Mouse (Mus musculus): ENCODE measurements around the gene Six3. TPM values are rescaled to one million over a fixed set of nuclear protein-coding genes. Genes with fewer than 3 reads are reported as not detected.

Six3 gene
- polyA plus RNA-seq, 1 experiment from 2014 or later, result not detected

DNA sequence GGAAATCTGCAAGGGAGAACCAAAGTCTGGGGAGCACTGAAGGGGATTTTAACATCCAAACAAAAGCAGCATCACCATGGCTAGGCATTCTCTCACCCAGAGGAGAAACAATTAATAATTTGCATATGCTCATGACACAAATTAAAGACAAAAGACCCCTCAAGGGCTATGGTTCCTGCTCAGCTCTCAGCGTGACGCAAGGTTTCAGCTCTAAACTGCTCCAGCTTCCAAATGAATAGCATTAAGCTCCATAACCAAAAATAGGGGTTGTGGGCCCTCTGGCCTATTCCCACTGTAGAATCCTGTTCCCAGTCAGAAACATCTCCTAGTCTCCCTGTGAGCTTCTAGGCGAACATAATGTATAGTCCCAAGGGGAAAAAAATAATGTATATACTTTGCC lies 6.9 kb upstream of the Six3 start:
- no peak overlapping the region for H3K27ac ChIP-seq (ENCODE audit: low read depth, low read length)
- H3K4me2 ChIP-seq (replicated peaks; ENCODE audit: low read depth), result no peak overlapping the region
- TF ChIP-seq CTCF (IDR thresholded peaks at IDR 0.05; ENCODE audit: low read depth), result no peak
- 11% methylated on average over 3 of the region's 3 CpGs for WGBS
- ATAC-seq, result no peak
- H3K9ac ChIP-seq (ENCODE audit: low read depth, low read length), result no peak overlapping the region
- no peaks in the 10 kb centered on the region for H3K4me1 ChIP-seq (replicated peaks; ENCODE audit: control insufficient read depth, insufficient read depth, low read length)
- no peak overlapping the region for H3K4me3 ChIP-seq (ENCODE audit: low read depth, low read length)
- no peaks in the 10 kb centered on the region for H3K9me3 ChIP-seq (ENCODE audit: control insufficient read depth)
- no peaks in the 10 kb centered on the region for H3K36me3 ChIP-seq (ENCODE audit: control insufficient read depth, insufficient read depth)
- peaks cover 72% of the 10 kb centered on the region for H3K27me3 ChIP-seq (replicated peaks; ENCODE audit: control insufficient read depth, insufficient read depth, low read length)

DNA sequence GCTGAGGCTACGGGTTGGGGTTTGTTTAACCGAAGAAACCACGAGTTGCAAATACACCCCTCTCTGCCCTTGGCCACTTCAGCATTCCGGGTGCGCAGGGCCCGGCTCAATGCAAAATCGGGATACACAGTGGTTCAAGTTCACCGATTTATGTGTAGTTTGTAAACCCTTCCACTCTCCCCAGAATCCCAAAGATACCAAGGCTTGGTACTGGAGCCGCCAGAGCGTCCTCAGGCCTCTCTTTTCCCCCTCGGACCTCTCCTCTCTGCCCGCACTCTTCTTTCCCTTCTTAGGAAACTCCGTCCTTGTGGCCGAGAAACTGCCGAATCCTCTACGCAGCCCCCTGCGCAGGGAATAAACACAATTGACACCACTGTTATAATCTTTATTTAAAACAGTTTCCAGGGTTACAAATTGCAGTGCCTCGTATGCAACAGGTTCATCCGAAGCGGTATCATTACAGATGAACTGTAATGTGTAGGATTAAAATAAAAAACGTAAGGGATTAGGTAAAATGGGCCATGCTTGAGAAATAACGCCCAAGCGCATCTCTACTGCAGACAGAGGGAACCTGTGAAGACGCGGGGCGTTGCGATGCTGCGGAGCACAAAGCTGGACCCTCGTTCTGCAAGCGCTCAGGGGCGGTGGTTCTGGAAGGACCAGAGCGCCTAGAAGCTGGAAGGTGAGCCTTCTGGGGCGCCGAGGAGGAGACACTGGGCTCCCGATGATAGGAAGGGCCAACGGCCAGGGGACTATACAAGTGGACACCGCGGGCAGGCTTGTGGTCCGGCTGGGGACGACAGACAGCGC lies 5.6 kb upstream of the Six3 start:
- TF ChIP-seq CTCF (IDR thresholded peaks at IDR 0.05; ENCODE audit: low read depth), result no peak
- Histone ChIP-seq H3K9ac (ENCODE audit: low read depth, low read length) (no peak overlapping the region), H3K36me3 (ENCODE audit: control insufficient read depth, insufficient read depth) (no peaks in the 10 kb centered on the region), H3K4me1 (replicated peaks; ENCODE audit: control insufficient read depth, insufficient read depth, low read length) (no peaks in the 10 kb centered on the region), H3K27me3 (replicated peaks; ENCODE audit: control insufficient read depth, insufficient read depth, low read length) (peaks cover 76% of the 10 kb centered on the region), H3K27ac (ENCODE audit: low read depth, low read length) (no peak overlapping the region), H3K9me3 (ENCODE audit: control insufficient read depth) (no peaks in the 10 kb centered on the region), H3K4me3 (ENCODE audit: low read depth, low read length) (no peak overlapping the region), H3K4me2 (replicated peaks; ENCODE audit: low read depth) (no peak overlapping the region)
- WGBS, result 2% methylated on average over 39 of the region's 41 CpGs
- ATAC-seq, result no peak

DNA sequence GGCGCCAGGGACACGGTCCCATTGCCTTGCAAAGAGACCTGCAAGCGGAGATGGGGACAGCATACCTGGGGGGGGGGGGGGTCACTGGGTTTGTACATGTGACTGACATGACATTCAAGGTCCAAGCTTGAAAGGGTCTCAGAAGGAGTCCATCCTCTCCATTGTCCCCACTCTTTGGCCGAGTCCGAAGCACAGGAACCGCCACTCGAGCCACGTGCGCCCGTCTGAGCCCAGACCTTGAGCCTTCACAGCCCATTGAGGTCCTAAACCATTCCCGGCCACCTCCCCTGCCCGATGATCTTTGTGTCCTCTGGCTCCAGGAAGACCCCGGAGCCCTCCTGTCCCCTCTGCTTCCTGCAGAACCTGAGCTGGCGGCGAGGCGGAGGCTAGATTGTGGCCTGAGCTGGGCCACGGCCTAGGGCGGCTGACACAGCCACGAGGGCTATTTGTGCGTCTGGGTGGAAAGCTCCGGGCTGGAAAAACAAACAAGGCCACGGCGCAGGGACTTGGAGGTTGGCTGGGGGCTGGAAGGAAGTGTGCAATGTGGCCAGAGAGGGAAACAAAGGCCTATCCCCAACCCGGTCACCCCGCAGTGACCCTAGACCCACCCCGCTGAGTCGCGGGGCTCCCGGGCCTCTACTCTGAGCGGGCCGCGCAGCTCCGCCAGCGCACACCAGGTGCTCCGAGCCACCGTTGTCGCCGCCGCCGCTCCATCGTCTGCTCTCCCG lies 4.9 kb upstream of the Six3 start:
- Histone ChIP-seq H3K4me1 (replicated peaks; ENCODE audit: control insufficient read depth, insufficient read depth, low read length) (no peaks in the 10 kb centered on the region), H3K4me3 (ENCODE audit: low read depth, low read length) (no peak overlapping the region), H3K36me3 (ENCODE audit: control insufficient read depth, insufficient read depth) (no peaks in the 10 kb centered on the region), H3K9ac (ENCODE audit: low read depth, low read length) (no peak overlapping the region), H3K4me2 (replicated peaks; ENCODE audit: low read depth) (no peak overlapping the region), H3K27me3 (replicated peaks; ENCODE audit: control insufficient read depth, insufficient read depth, low read length) (peaks cover 84% of the 10 kb centered on the region), H3K27ac (ENCODE audit: low read depth, low read length) (no peak overlapping the region), H3K9me3 (ENCODE audit: control insufficient read depth) (no peaks in the 10 kb centered on the region)
- under 1% methylated on average over 42 of the region's 42 CpGs for WGBS
- no peak for ATAC-seq
- no peak for TF ChIP-seq CTCF (IDR thresholded peaks at IDR 0.05; ENCODE audit: low read depth)

DNA sequence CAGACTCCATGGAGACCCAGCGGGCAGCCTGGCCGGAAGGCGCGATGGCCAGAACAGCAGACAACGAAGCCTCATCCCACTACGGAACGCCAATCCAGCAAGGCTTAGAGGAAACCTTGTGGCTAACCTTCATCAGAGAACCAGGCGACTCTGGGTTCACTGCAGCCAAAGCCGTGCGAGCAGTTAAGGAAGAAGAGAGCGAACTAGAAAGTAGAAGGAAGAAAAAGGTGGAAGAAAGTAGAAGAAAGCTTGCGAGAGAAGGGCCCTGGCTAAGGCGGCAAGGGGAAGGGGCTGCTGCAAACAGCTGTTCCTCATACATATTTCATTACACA lies 4.3 kb upstream of the Six3 start:
- no peak for ATAC-seq
- no peak overlapping the region for H3K4me2 ChIP-seq (replicated peaks; ENCODE audit: low read depth)
- H3K27ac ChIP-seq (ENCODE audit: low read depth, low read length), result no peak overlapping the region

DNA sequence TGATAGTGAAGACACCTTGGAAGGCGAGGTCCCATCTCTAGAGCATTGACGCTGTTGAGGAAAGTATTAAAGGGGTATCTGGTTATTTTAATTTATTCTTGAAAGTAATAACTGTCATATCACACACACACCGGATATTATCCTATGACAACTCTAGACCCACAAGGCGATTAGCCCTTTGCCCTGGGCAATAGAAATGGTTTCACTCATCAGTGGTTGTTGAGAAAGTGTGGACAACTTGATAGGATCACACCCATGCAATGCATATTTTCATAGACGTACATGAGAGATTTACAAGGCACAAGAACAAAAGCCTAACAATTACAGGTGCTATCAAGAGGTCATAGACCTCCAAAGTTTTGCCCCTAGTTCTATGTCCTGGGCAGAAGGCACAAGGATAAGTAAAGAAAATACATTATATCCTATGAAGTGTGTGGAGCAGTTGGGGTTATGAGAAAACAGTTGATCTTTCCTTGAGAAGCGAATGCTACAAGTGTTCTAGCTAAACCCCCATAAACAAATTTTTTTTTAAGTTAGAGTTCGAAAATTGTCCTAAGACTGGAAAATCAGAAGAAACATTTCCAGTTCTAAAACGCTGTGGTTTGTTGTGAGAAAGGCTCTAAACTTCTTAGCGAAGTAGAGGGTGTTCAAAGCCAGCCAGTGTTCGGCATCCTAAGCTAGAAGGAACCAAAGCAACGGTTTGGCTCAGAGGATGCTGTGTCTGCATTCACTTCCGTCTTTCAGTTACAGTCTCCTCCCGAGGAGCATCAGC lies 3.6 kb upstream of the Six3 start:
- no peak for ATAC-seq
- TF ChIP-seq CTCF (IDR thresholded peaks at IDR 0.05; ENCODE audit: low read depth), result no peak
- 5% methylated on average over 13 of the region's 13 CpGs for WGBS

More for the DNA sequence above, 4.3 kb upstream of the Six3 start:
- TF ChIP-seq CTCF (IDR thresholded peaks at IDR 0.05; ENCODE audit: low read depth), result no peak
- 1% methylated on average over 13 of the region's 13 CpGs for WGBS
- H3K27me3 ChIP-seq (replicated peaks; ENCODE audit: control insufficient read depth, insufficient read depth, low read length), result peaks cover 89% of the 10 kb centered on the region
- H3K36me3 ChIP-seq (ENCODE audit: control insufficient read depth, insufficient read depth), result no peaks in the 10 kb centered on the region
- H3K4me1 ChIP-seq (replicated peaks; ENCODE audit: control insufficient read depth, insufficient read depth, low read length), result no peaks in the 10 kb centered on the region
- H3K4me3 ChIP-seq (ENCODE audit: low read depth, low read length), result no peak overlapping the region
- no peak overlapping the region for H3K9ac ChIP-seq (ENCODE audit: low read depth, low read length)
- no peaks in the 10 kb centered on the region for H3K9me3 ChIP-seq (ENCODE audit: control insufficient read depth)

More for the DNA sequence above, 3.6 kb upstream of the Six3 start:
- Histone ChIP-seq H3K9me3 (ENCODE audit: control insufficient read depth) (no peaks in the 10 kb centered on the region), H3K27ac (ENCODE audit: low read depth, low read length) (no peak overlapping the region), H3K4me3 (ENCODE audit: low read depth, low read length) (no peak overlapping the region), H3K36me3 (ENCODE audit: control insufficient read depth, insufficient read depth) (no peaks in the 10 kb centered on the region), H3K4me1 (replicated peaks; ENCODE audit: control insufficient read depth, insufficient read depth, low read length) (no peaks in the 10 kb centered on the region), H3K4me2 (replicated peaks; ENCODE audit: low read depth) (no peak overlapping the region), H3K27me3 (replicated peaks; ENCODE audit: control insufficient read depth, insufficient read depth, low read length) (peaks cover 90% of the 10 kb centered on the region), H3K9ac (ENCODE audit: low read depth, low read length) (no peak overlapping the region)
